Mouse (Mus musculus): ENCODE results near the gene Clba1. TPM values are rescaled to one million over a fixed set of nuclear protein-coding genes. Genes with fewer than 3 reads are reported as not detected.

Gene Clba1
- total and polyA plus RNA-seq, 2 experiments from 2014 or later, result 13.6 to 25.9 TPM

- ATAC-seq (ENCODE audit: low FRiP score) (no peak), DNase-seq (ENCODE audit: low spot score) (no peak)
- Histone ChIP-seq H3K27ac (ENCODE audit: low read depth, low read length) (no peak overlapping the region), H3K4me2 (ENCODE audit: low read depth, low read length, poor library complexity, severe bottlenecking) (no peak overlapping the region), H3K27me3 (ENCODE audit: insufficient read depth, low read length) (no peaks in the 10 kb centered on the region), H3K4me1 (ENCODE audit: insufficient read depth, low read length) (no peaks in the 10 kb centered on the region), H3K9me3 (ENCODE audit: low read length) (no peaks in the 10 kb centered on the region), H3K9ac (replicated peaks; ENCODE audit: low read length, poor library complexity, severe bottlenecking) (no peak overlapping the region), H3K36me3 (ENCODE audit: insufficient read depth, low read length) (no peaks in the 10 kb centered on the region), H3K4me3 (ENCODE audit: low read depth, low read length) (no peak overlapping the region)
- 94% methylated on average over 10 of the region's 10 CpGs for WGBS
- no peak for TF ChIP-seq CTCF (IDR thresholded peaks at IDR 0.05)
These were observed 34.3 kb upstream of the Clba1 start for GRCm38 (mm10) chr12:112774481-112774880.

GRCm38 (mm10) chr12:112791026-112791425, 17.7 kb upstream of the Clba1 start:
- H3K4me2 ChIP-seq (ENCODE audit: low read depth, low read length, poor library complexity, severe bottlenecking), result no peak overlapping the region
- H3K9ac ChIP-seq (replicated peaks; ENCODE audit: low read length, poor library complexity, severe bottlenecking), result no peak overlapping the region
- DNase-seq (ENCODE audit: low spot score) (no peak), ATAC-seq (ENCODE audit: low FRiP score) (no peak)
- no peaks in the 10 kb centered on the region for H3K27me3 ChIP-seq (ENCODE audit: insufficient read depth, low read length)
- H3K4me1 ChIP-seq (ENCODE audit: insufficient read depth, low read length), result no peaks in the 10 kb centered on the region
- no peaks in the 10 kb centered on the region for H3K9me3 ChIP-seq (ENCODE audit: low read length)
- TF ChIP-seq CTCF (IDR thresholded peaks at IDR 0.05), result no peak
- no peaks in the 10 kb centered on the region for H3K36me3 ChIP-seq (ENCODE audit: insufficient read depth, low read length)
- 80% methylated on average over 8 of the region's 8 CpGs for WGBS
- H3K4me3 ChIP-seq (ENCODE audit: low read depth, low read length), result no peak overlapping the region
- H3K27ac ChIP-seq (ENCODE audit: low read depth, low read length), result no peak overlapping the region

DNA sequence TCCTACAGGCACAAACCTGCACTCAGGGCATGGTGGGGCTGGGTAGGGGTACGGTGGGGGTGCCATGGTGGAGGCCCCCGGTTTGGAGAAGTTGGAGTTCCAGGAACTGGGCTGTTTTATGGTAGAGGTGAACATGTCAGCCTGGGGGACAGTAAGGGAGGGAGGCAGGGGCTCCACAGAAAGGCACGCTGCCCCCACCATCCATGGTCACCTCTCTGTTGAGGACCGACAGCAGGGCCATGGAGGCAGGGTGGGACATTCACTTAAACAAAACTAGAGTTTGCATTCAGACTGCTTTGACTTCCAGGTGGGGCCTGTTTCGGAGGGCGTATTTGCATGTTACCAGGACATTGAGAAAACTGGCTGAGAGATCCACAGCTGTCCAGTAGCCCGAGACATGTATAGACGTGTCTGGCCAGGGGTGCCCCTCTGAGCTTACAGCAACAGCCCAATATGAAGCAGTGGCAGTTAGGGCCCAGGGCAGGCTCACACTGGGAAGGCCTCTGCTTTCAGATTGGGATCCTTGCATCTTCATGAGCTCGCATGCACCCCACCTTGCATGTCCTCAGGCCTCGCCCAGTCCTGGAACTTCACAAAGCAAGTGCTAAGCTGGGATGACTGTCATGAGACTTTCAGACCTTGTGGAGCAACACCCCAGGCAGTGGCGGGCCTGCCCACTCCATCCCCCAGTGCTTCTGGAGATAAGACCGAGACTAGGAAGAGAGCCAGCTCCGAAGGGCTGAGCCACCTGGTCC, 15.0 kb upstream of the Clba1 start:
- 70% methylated on average over 13 of the region's 13 CpGs for WGBS
- DNase-seq (ENCODE audit: low spot score), result no peak
- H3K27ac ChIP-seq (ENCODE audit: low read depth, low read length), result no peak overlapping the region
- no peak overlapping the region for H3K4me2 ChIP-seq (ENCODE audit: low read depth, low read length, poor library complexity, severe bottlenecking)
- no peak overlapping the region for H3K9ac ChIP-seq (replicated peaks; ENCODE audit: low read length, poor library complexity, severe bottlenecking)
- H3K4me3 ChIP-seq (ENCODE audit: low read depth, low read length), result no peak overlapping the region
- H3K36me3 ChIP-seq (ENCODE audit: insufficient read depth, low read length), result no peaks in the 10 kb centered on the region
- no peaks in the 10 kb centered on the region for H3K4me1 ChIP-seq (ENCODE audit: insufficient read depth, low read length)
- no peaks in the 10 kb centered on the region for H3K9me3 ChIP-seq (ENCODE audit: low read length)
- H3K27me3 ChIP-seq (ENCODE audit: insufficient read depth, low read length), result no peaks in the 10 kb centered on the region
- no peak for ATAC-seq (ENCODE audit: low FRiP score)
- no peak for TF ChIP-seq CTCF (IDR thresholded peaks at IDR 0.05)

GRCm38 (mm10) chr12:112794356-112794816, 14.4 kb upstream of the Clba1 start:
- no peak for TF ChIP-seq CTCF (IDR thresholded peaks at IDR 0.05)
- Histone ChIP-seq H3K9ac (replicated peaks; ENCODE audit: low read length, poor library complexity, severe bottlenecking) (no peak overlapping the region), H3K36me3 (ENCODE audit: insufficient read depth, low read length) (no peaks in the 10 kb centered on the region), H3K27me3 (ENCODE audit: insufficient read depth, low read length) (no peaks in the 10 kb centered on the region), H3K9me3 (ENCODE audit: low read length) (no peaks in the 10 kb centered on the region), H3K4me2 (ENCODE audit: low read depth, low read length, poor library complexity, severe bottlenecking) (no peak overlapping the region), H3K4me3 (ENCODE audit: low read depth, low read length) (no peak overlapping the region), H3K27ac (ENCODE audit: low read depth, low read length) (no peak overlapping the region), H3K4me1 (ENCODE audit: insufficient read depth, low read length) (no peaks in the 10 kb centered on the region)
- 27% methylated on average over 7 of the region's 7 CpGs for WGBS
- ATAC-seq (ENCODE audit: low FRiP score), result no peak
- DNase-seq (ENCODE audit: low spot score), result no peak

- no peak for ATAC-seq (ENCODE audit: low FRiP score)
- Histone ChIP-seq H3K27ac (ENCODE audit: low read depth, low read length) (no peak overlapping the region), H3K36me3 (ENCODE audit: insufficient read depth, low read length) (no peaks in the 10 kb centered on the region), H3K9ac (replicated peaks; ENCODE audit: low read length, poor library complexity, severe bottlenecking) (no peak overlapping the region), H3K4me2 (ENCODE audit: low read depth, low read length, poor library complexity, severe bottlenecking) (no peak overlapping the region), H3K4me1 (ENCODE audit: insufficient read depth, low read length) (no peaks in the 10 kb centered on the region), H3K4me3 (ENCODE audit: low read depth, low read length) (no peak overlapping the region), H3K27me3 (ENCODE audit: insufficient read depth, low read length) (no peaks in the 10 kb centered on the region), H3K9me3 (ENCODE audit: low read length) (no peaks in the 10 kb centered on the region)
- 87% methylated on average over 5 of the region's 5 CpGs for WGBS
- no peak for TF ChIP-seq CTCF (IDR thresholded peaks at IDR 0.05)
- DNase-seq (ENCODE audit: low spot score), result no peak
These were observed 13.7 kb upstream of the Clba1 start for GRCm38 (mm10) chr12:112794998-112795397.

DNA sequence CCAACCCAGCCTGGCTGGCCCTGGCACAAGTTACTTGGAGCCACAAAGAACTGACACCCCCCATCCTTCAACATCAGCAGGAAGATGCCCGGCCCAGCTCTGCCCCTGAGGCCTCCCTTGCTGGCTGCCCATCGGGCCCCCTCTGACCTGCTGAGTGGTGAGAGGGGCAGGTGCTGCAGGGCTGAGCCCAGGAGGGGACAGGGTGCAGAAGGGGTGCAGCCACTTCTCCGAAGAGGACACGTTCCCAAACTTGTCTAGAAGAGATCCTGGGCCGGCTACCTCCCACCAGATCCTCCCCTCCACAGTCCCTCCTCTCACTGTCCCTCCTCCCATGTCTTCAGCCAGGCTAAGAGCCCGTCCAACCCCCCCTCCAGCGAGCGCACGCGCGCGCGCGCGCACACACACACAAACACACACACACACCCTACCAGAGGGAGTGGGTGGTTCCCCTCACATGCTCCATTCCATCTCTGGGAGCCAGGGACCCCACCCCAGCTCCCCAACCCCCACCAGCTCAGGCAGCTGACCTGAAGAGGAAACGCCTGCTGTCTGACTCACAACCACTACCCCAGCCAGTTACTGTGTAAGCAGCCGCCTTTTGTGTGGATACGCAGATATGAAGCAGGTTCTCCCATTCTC, 13.2 kb upstream of the Clba1 start:
- DNase-seq (ENCODE audit: low spot score), result no peak
- Histone ChIP-seq H3K4me3 (ENCODE audit: low read depth, low read length) (no peak overlapping the region), H3K9ac (replicated peaks; ENCODE audit: low read length, poor library complexity, severe bottlenecking) (no peak overlapping the region), H3K27ac (ENCODE audit: low read depth, low read length) (no peak overlapping the region), H3K9me3 (ENCODE audit: low read length) (no peaks in the 10 kb centered on the region), H3K27me3 (ENCODE audit: insufficient read depth, low read length) (peaks cover 2% of the 10 kb centered on the region; the same call in 1 of the 2 replicates), H3K4me1 (ENCODE audit: insufficient read depth, low read length) (no peaks in the 10 kb centered on the region), H3K4me2 (ENCODE audit: low read depth, low read length, poor library complexity, severe bottlenecking) (no peak overlapping the region), H3K36me3 (ENCODE audit: insufficient read depth, low read length) (no peaks in the 10 kb centered on the region)
- ATAC-seq (ENCODE audit: low FRiP score), result no peak
- TF ChIP-seq CTCF (IDR thresholded peaks at IDR 0.05), result no peak
- WGBS, result 57% methylated on average over 10 of the region's 18 CpGs

All from midbrain, postnatal 0 days (tissue).